Comparison of ENCODE assay signal across 18 mouse cellular contexts in the genomic region with DNA sequence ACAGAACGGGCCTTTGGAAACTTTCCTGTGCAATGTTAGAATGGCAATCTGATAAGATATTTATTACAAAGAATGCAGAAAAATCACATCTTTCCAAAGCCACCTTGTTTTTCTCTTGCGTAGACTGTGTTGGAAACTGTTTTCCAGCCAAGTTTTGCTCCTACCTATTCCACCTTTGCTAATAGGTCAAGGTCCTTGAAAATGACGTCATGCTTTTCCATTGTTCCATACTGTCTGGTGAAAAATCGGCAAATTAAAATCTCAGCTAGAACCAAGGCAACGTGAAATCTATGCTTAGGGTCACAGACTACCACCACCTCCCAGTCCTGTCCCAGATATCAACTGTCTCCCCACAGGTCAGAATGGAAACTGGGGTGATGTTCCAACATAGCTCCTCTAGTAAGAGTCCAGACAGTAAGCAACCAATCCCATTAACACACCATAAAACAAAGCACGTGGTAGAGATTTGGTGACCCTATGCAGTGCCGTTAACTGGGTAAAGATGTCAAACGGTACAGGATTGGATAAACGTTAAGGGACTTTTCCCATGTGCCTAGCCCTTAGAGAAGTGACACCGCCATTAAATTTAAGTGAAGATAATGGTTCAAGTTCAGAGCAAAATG. TPM values are rescaled to one million over a fixed set of nuclear protein-coding genes. Genes with fewer than 3 reads are reported as not detected.
DNase-seq lines count a peak whose midpoint lies in the region; ATAC-seq and TF ChIP-seq lines count a peak whose summit lies in the region.
"Had no signal": no experiment of that assay in that cellular context is flagged by ENCODE, and none has a peak within 500 bp of the region (broad histone marks: within the 10 kb centered on the region; RNA-seq: fewer than 3 reads in every experiment).

No protein-coding gene starts in this region.

- no peak overlapping the region for H3K4me2 ChIP-seq in kidney, embryonic 14.5 days (replicated peaks; ENCODE audit: low read depth, low read length)
- no peak overlapping the region for H3K4me2 ChIP-seq in lung, embryonic 16.5 days (ENCODE audit: low read depth, low read length)
- H3K4me2 ChIP-seq: embryonic facial prominence, embryonic 13.5 days; forebrain, embryonic 15.5 days; heart, embryonic 11.5 days; hindbrain, embryonic 13.5 days; neural tube, embryonic 13.5 days had no signal

- no peak for TF ChIP-seq CTCF in gastrocnemius, adult 2 months (IDR thresholded peaks at IDR 0.05)

- H3K9me3 ChIP-seq in kidney, embryonic 14.5 days (ENCODE audit: control insufficient read depth, low read length): no peaks in the 10 kb centered on the region
- H3K9me3 ChIP-seq in lung, embryonic 16.5 days (ENCODE audit: control insufficient read depth, low read length): no peaks in the 10 kb centered on the region
- H3K9me3 ChIP-seq: embryonic facial prominence, embryonic 13.5 days; forebrain, embryonic 15.5 days; hindbrain, embryonic 13.5 days; neural tube, embryonic 13.5 days had no signal

- no peak overlapping the region for H3K9ac ChIP-seq in kidney, embryonic 14.5 days (ENCODE audit: low read depth, low read length)
- no peak overlapping the region for H3K9ac ChIP-seq in lung, embryonic 16.5 days (ENCODE audit: low read length)
- H3K9ac ChIP-seq: embryonic facial prominence, embryonic 13.5 days; forebrain, embryonic 15.5 days; hindbrain, embryonic 13.5 days; neural tube, embryonic 13.5 days had no signal

- ATAC-seq in kidney, embryonic 14.5 days (ENCODE audit: low FRiP score, low TSS enrichment): 0 out of 2 replicates have a peak, but pooled peaks have one; percentile 68
- no peak for ATAC-seq in lung, embryonic 16.5 days (ENCODE audit: low read depth)
- ATAC-seq: forebrain, embryonic 15.5 days had no signal

- H3K27ac ChIP-seq in gastrocnemius, adult 2 months: peak overlapping the region; percentile 28; the same call in 1 of the 2 replicates
- no peak overlapping the region for H3K27ac ChIP-seq in kidney, embryonic 14.5 days (ENCODE audit: low read depth, low read length)
- peak overlapping the region; percentile 13; the same call in 1 of the 2 replicates for H3K27ac ChIP-seq in lung, embryonic 16.5 days (ENCODE audit: low read length)
- H3K27ac ChIP-seq: embryonic facial prominence, embryonic 13.5 days; forebrain, embryonic 15.5 days; hindbrain, embryonic 13.5 days; neural tube, embryonic 13.5 days had no signal

- 65% methylated on average over 10 of the region's 10 CpGs for WGBS in kidney, embryonic 14.5 days
- 53% methylated on average over 10 of the region's 10 CpGs for WGBS in lung, embryonic 16.5 days

- H3K36me3 ChIP-seq in kidney, embryonic 14.5 days (ENCODE audit: control insufficient read depth, insufficient read depth, low read length): no peaks in the 10 kb centered on the region
- H3K36me3 ChIP-seq in lung, embryonic 16.5 days (ENCODE audit: control insufficient read depth, insufficient read depth, low read length): no peaks in the 10 kb centered on the region
- H3K36me3 ChIP-seq: embryonic facial prominence, embryonic 13.5 days; forebrain, embryonic 15.5 days; hindbrain, embryonic 13.5 days; neural tube, embryonic 13.5 days had no signal

- peaks cover 10% of the 10 kb centered on the region for H3K4me1 ChIP-seq in kidney, embryonic 14.5 days (ENCODE audit: control insufficient read depth, insufficient read depth, low read length)
- H3K4me1 ChIP-seq in lung, embryonic 16.5 days (replicated peaks; ENCODE audit: control insufficient read depth, insufficient read depth, low read length): peaks cover 13% of the 10 kb centered on the region
- H3K4me1 ChIP-seq: forebrain, embryonic 15.5 days had no signal

- peak overlapping the region; percentile 56; the same call in 1 of the 2 replicates for H3K4me3 ChIP-seq in gastrocnemius, adult 2 months
- no peak overlapping the region for H3K4me3 ChIP-seq in kidney, embryonic 14.5 days (ENCODE audit: low read length)
- no peak overlapping the region for H3K4me3 ChIP-seq in lung, embryonic 16.5 days (ENCODE audit: low read length)
- H3K4me3 ChIP-seq: embryonic facial prominence, embryonic 13.5 days; forebrain, embryonic 15.5 days; hindbrain, embryonic 13.5 days; neural tube, embryonic 13.5 days had no signal

- H3K27me3 ChIP-seq in kidney, embryonic 14.5 days (ENCODE audit: control insufficient read depth, insufficient read depth, low read length): no peaks in the 10 kb centered on the region
- no peaks in the 10 kb centered on the region for H3K27me3 ChIP-seq in lung, embryonic 16.5 days (ENCODE audit: control insufficient read depth, insufficient read depth, low read depth, low read length)
- H3K27me3 ChIP-seq: embryonic facial prominence, embryonic 13.5 days; forebrain, embryonic 15.5 days; hindbrain, embryonic 13.5 days; neural tube, embryonic 13.5 days had no signal

- no peak for DNase-seq in gastrocnemius, adult 2 months
- DNase-seq in gastrocnemius, postnatal 14 days: no peak
- no peak for DNase-seq in kidney, postnatal 25 days
- DNase-seq in lung, postnatal 4 days: no peak
- no peak for DNase-seq in ovary, postnatal 36 days (ENCODE audit: low spot score)
- no peak for DNase-seq in retina, postnatal 1 day
- DNase-seq: cerebellum, adult 9-11 months; heart, postnatal 14 days; lung, adult 18-20 months; midbrain, embryonic 14.5 days; thymus, postnatal 25 days had no signal

- intact Hi-C loops in gastrocnemius, adult 2 months (cut with DNase I): no loop called here
- intact Hi-C loops in gastrocnemius, postnatal 14 days (cut with DNase I; ENCODE audit: low total_unique reads): no loop called here

RNA-seq across cellular contexts. Expression of gene Grb14, which starts 50.9 kb away (rescaled TPM):
- total RNA-seq in gastrocnemius, adult 2 months (2021): 10 to 100 TPM; 11.4 to 32.4 TPM
- total RNA-seq in gastrocnemius, postnatal 14 days (2021): 10 to 100 TPM; 11.3 to 18.1 TPM
- polyA plus RNA-seq in kidney, embryonic 14.5 days (2014; fragmentation: Nextera tagmentation; extraction: Ambion mirVana): 23.9 and 32.4 TPM in 2 replicates
- polyA plus RNA-seq in lung, embryonic 16.5 days (2015; fragmentation: Nextera tagmentation; extraction: Ambion mirVana): 37.8 and 40.6 TPM in 2 replicates
